Mouse (Mus musculus): ENCODE data around the gene Capn5.

Gene Capn5

GRCm38 (mm10) chr7:98148721-98149407, 29.2 kb downstream of the Capn5 start:
- no peak for DNase-seq (ENCODE audit: low spot score)

DNA sequence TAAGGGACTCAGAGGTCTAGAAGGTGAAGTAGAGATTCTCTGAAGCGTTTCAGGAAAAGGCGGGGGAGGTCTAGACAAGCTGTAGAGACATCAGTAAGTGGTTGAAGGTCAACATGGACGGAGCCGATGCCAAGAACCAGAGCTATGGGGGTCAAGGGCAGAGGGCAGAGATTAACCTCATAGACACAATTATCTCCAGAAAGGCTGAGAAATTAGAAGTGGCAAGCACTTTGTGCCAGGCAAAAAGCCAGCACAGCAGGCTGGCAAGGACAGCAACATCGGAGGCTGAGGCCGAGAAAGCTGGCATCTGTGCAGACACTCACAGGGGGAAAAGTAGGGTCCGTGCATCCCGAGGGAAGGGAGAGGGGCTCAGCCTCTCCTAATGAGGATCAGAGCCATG, 30.3 kb downstream of the Capn5 start:
- DNase-seq (ENCODE audit: low spot score) = no peak

- no peak for DNase-seq (ENCODE audit: low spot score)
These were observed 31.6 kb downstream of the Capn5 start for GRCm38 (mm10) chr7:98146447-98146845.

DNA sequence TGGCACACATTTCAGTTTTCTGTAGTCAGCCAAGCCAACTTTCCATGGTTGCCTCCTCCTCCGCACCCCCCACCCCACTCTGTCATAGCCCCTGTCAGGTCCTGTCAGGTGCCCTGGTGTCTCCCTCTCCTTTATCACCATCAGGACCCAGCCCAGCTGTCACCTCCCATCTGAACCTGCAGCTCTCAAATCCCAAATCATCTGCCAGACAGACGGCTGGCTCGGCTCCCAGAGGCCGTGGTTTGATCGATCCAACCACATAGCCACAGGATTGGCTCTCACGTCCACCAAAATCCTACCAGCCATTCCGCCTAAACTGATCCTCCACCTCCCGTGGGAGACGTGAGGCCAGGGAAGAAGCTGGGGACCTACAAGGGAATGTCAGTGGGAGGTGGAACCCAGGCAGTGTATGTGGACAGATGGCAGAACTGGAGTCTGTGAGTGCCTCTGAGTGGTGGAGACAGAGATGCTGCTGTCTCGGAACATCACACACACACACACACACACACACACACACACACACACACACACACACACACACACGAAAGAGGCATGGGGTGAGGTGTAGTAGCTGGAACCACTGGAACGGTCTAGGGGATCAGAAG, 32.1 kb downstream of the Capn5 start:
- DNase-seq (ENCODE audit: low spot score) = no peak

DNA sequence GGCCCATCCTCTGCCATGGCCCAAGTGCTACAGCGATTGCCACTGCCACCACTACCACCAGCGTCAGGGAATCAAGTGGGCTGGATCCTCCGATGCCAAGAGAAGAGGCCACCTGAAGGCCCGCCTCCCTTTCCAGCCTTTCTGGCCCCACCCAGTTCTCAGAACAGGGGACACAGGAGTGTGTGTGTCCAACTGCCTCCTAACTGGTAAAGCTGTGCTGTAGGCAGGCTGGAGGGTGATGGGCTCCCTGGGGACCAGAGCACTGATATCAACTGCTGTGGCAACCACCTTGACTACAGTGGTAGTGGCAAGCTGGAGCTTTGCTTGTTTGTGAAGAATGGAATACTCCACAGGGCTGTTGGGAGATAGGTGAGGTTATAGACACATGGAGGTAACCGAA, 32.7 kb downstream of the Capn5 start, which contains the start of gene Omp:
TSS of gene Omp (minus strand) at position 101 of the 400 bp plus-strand sequence.
- no peak for DNase-seq (ENCODE audit: low spot score)

- no peak for DNase-seq (ENCODE audit: low spot score)
These were observed 35.4 kb downstream of the Capn5 start for GRCm38 (mm10) chr7:98142648-98143047.

DNA sequence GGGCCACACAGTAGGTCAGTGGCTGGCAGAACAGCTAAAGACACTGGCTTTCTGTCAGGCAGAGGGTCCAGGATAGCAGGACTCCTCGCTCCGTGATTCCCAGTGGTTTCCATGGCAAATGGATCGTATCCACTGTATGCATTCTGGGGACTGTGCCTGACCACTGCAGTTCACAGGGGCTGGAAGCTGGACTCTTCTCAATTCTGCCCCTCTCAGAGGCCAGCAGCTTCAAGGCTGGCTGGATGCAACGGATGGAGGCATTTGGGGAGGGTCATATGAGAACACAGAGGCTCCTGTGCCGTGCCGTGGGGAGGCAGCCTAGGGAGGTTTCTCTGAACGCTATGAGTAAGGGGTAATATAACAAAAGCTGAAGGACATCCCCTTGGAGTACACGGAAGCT, 35.8 kb downstream of the Capn5 start:
- no peak for DNase-seq (ENCODE audit: low spot score)

GRCm38 (mm10) chr7:98141206-98141605, 36.9 kb downstream of the Capn5 start:
- no peak for DNase-seq (ENCODE audit: low spot score)

- no peak for DNase-seq (ENCODE audit: low spot score)
These were observed 37.5 kb downstream of the Capn5 start for GRCm38 (mm10) chr7:98140597-98140996.

- no peak for DNase-seq (ENCODE audit: low spot score)
These were observed 38.9 kb downstream of the Capn5 start for GRCm38 (mm10) chr7:98139216-98139615.

DNA sequence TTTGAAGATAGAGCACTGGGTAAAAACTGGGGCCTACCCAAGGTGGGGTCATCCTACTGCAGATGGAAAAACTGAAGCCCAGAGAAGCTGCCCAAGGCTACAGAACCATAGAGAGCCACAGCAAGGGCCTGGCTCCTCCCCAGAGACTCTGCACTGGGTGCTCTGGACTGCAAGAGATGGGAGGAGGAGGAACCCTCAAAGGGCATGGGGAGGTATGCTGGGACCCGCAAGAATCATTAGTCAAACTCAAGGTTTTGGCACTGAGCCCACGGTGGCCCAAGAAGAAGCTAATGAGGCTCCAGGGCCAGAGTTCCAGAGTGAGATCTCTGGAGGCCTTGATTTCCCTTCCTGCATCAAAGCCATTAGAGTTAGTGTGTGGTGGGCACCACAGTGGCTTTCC, 40.1 kb downstream of the Capn5 start:
- DNase-seq (ENCODE audit: low spot score) = no peak

DNA sequence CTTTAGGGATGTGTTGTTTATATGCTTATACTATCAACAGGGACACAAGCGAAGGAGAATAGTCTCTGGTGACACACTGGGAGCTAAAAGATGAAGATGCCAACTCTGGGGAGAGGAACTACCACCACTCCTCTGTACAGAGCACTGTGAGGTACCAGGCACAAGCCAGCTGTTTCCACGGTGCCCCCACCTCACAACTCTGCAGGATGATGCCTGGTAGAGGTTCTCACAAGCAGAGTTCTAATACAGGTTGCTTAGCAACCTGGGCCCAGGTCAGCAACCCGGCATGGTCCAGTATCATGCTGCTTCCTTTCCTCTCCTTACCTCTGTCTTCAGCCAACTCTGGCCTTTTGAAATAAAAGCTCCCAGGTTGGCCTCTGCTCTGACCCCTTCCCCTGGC, 40.5 kb downstream of the Capn5 start:
- DNase-seq (ENCODE audit: low spot score) = no peak

- no peak for DNase-seq (ENCODE audit: low spot score)
These were observed 46.3 kb downstream of the Capn5 start for GRCm38 (mm10) chr7:98131751-98132150.

GRCm38 (mm10) chr7:98125473-98125872, 52.6 kb downstream of the Capn5 start:
- no peak for DNase-seq (ENCODE audit: low spot score)

DNA sequence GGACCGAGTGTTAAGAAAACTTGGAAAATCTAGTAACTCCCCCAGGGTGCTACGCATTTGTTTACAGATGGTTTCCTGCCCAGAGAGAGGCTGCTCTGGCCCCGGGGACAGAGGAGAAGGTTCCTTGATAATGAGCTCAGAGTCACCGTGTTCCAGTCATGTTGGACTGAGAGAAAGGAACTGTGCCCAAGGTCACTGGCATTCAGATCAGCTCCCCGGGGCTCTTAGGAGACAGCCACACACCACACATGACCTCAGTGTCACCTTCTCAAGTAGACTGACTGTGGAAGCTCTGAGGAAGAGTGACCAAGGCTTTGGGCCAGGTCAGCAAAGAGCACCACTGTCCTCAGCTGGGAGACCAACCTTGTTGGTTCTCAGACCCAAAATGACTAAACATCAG, 53.4 kb downstream of the Capn5 start:
- DNase-seq (ENCODE audit: low spot score) = no peak

GRCm38 (mm10) chr7:98121673-98122072, 56.4 kb downstream of the Capn5 start:
- DNase-seq (ENCODE audit: low spot score) = no peak

- DNase-seq (ENCODE audit: low spot score) = no peak
These were observed 56.8 kb downstream of the Capn5 start for GRCm38 (mm10) chr7:98121241-98121640.

GRCm38 (mm10) chr7:98120325-98120724, 57.7 kb downstream of the Capn5 start:
- DNase-seq (ENCODE audit: low spot score) = peak; percentile 38

DNA sequence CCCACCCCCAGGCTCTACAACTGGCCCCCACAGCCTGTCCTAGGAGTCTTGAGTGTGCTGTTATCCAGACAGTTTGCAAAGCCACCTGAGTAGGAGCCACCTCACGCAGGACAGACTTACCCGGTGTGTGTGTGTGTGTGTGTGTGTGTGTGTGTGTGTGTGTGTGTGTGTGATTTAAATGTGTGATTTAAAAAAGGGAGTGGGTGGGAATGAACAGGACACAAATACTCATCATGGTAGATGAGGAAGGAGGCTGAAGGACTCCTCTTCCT, 58.2 kb downstream of the Capn5 start:
- DNase-seq (ENCODE audit: low spot score) = no peak

DNA sequence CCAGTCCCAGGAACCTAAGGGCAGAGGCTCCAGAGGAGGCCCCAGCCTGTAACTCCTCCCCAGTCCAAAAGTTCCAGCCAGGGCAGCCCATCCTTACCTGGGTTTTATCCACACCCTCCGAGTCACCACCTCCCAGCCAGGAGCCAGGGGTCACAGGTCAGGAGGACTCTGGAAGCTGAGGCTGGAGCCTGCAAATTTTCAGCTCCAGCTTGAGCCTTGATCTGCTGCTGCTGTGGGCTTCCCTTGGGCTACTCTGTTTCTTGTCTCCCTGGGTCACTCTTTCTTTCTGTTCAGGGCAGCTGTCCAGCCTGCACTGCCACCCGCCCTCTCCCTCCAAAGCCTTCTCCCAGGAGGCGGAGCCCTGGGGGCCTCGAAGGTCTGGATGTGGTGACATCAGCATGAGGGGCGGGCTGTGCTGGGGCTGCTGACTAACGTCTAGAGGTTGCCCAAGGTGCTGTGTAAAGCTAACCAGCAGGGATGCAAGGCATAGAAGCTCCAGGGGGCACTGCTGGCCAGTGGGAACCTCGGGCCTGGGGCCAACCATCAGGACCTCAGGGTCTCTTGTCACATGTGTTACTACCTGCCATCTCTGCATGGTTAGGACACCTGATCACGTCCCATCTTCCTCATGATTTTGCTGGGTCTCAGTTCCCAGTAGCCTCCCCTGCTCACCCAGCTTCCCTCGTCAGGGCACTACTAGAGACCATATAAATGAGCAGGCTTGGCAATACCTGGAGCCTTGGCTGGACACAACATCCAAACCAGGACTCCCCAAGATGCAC, 58.7 kb downstream of the Capn5 start, which contains the start of gene Myo7a:
TSS of gene Myo7a (minus strand) at position 346 of the 782 bp plus-strand sequence.
- no peak for DNase-seq (ENCODE audit: low spot score)

- no peak for DNase-seq (ENCODE audit: low spot score)
These were observed 60.9 kb downstream of the Capn5 start for GRCm38 (mm10) chr7:98117012-98117660.

DNA sequence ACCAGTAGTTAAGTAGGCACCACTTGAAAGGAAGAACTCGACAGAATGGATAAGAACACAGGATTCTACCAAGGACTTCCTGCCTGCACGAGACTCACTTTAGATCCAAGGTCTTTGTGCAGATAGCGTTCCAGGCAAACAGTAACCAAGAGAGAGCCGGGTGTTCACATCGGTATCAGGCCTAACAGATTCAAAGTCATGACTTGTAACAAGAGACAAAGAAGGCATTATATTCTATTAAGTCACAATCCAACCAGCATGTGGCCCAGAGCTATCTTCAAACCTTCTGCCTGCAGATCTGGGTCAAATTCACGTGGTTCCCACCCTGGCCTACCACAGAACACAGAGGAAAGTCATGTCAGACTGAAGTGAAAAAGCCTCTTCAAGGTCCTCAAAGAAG, 63.4 kb downstream of the Capn5 start:
- no peak for DNase-seq (ENCODE audit: low spot score)

GRCm38 (mm10) chr7:98111233-98111632, 66.8 kb downstream of the Capn5 start:
- no peak for DNase-seq (ENCODE audit: low spot score)
